Mouse (Mus musculus): ENCODE measurements at regions not wholly inside any gene's neighbourhood (a gene's known extent, or its start where the extent isn't known, plus 50 kb on each side); places are given as distances from the start of the nearest gene placed in this dataset.

DNA sequence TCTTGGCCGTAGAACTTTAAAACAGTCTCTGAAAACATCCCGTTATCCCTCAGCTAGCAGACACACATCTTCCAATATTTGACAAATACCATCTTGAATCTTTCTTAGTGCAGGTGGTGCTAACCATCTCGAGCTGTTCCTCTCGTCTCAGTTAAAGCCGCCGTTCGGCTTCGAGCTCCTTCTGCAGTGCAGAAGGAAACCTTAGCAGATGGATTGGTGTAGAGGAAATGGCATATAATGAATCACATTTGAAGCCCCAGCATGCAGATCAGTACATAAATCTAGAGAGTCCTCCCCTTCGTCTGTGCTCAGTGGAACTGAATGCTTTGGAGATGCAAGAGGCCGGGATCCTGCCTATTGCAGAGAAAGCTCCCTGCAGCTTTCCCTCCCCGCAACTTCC, 83.5 kb upstream of the Tle4 start:
- DNase-seq (ENCODE audit: extremely low spot score, low read depth, low spot score), result no peak

DNA sequence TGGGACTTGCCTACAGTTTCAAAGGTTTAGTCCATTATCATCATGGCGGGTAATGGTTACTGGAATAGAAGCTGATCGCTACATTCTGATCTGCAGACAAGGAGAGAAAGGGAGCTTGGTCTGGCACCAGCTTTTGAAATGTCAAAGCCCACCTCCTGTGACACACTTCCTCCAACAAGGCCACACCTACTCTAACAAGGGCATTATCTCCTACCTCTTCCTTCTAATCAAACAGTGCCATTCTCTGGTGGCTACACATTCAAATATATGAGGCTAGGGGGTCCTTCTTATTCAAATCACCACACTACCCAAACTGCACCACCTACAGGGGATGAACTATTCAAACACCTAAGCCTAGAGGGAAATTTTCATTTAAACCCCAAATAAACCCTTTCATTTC, 81.9 kb upstream of the Tle4 start:
- DNase-seq (ENCODE audit: extremely low spot score, low read depth, low spot score), result no peak

DNA sequence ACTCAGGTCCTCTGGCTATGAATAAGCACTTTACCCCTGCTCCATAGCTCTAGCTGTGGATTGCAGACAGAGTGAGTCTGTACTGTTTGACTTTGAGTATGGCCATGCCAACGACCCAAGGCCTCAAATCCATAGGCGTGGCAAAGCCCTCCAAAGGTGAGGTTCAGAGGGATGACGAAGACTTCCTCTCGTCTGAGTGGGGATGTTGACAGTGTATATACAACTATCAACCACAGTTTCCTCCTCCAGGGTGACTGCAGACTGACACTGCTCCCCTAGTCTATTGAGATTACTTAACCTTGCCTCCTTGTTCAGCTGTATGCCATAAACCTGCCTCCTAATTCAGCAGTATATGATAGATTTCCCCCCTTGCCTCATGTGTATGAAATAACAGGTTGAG, 80.7 kb upstream of the Tle4 start:
- DNase-seq (ENCODE audit: extremely low spot score, low read depth, low spot score), result no peak

DNA sequence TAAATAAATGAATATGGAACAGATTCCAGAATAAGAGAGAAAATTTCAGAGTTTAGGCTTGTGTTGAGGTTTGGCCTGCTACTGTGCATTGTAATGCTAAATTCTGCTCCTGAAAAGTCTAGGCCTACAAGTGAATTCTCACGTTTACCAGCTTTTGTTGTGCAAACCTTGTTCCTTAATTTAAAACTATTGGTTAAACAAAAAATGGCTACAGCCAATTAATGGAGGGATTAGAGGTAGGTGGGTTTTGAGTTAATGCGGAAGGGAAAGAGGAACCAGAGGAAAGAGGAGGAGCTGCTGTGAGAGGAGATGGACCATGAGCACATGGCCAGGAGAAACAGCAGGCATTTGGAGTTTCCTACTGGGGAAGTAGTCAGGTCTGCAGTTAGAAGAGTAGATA, 79.1 kb upstream of the Tle4 start:
- no peak for DNase-seq (ENCODE audit: extremely low spot score, low read depth, low spot score)

DNA sequence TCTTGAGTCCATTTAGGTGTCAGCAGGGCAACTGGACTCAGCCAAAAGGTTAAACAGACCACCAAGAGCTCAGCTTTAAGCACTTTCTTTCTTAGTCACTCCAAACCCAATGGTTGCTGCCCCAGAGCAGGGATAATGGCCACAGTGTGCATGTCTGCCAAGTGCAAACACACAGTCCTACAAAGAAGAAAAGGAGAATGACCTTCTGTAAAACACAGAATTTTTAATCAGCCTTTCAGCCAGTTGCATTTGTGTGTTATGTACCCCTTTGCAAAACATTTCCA, 72.9 kb upstream of the Tle4 start:
- DNase-seq (ENCODE audit: extremely low spot score, low read depth, low spot score), result no peak

DNA sequence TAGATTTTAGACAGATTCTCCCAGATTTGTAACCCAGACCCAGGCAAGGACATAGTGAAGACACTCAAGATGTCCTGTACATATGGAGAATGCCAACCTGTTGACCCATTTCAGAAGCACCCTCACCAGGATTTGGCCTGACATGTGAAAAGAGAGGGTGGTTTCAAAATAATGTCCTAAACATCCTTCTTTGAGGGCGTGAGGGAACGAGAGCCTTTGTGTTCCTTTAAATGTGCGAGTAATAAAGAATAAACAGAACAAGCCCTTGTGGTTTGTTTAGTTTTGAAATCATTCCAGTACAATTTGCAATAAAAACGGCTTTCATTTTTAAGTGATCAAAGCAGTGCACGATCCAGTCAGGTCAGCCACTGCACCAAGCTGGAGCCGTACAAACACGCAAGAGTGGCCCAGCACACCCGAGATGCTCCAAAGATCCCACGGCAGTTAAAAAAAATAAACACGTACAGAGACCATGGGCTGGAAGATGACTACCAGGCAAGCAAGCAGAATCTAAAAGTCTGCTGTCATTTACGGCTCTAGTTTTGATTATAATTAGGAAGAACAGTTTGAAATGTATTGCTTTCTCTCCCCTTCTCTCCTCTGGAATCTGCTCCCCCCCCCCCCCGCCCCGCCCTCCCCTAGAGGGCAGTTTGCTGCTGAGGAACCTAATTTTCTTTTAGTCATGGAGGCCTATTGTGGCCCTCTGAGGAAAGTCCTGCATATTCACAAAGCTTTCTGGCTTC, 72.4 kb upstream of the Tle4 start:
- no peak for DNase-seq (ENCODE audit: extremely low spot score, low read depth, low spot score)

DNA sequence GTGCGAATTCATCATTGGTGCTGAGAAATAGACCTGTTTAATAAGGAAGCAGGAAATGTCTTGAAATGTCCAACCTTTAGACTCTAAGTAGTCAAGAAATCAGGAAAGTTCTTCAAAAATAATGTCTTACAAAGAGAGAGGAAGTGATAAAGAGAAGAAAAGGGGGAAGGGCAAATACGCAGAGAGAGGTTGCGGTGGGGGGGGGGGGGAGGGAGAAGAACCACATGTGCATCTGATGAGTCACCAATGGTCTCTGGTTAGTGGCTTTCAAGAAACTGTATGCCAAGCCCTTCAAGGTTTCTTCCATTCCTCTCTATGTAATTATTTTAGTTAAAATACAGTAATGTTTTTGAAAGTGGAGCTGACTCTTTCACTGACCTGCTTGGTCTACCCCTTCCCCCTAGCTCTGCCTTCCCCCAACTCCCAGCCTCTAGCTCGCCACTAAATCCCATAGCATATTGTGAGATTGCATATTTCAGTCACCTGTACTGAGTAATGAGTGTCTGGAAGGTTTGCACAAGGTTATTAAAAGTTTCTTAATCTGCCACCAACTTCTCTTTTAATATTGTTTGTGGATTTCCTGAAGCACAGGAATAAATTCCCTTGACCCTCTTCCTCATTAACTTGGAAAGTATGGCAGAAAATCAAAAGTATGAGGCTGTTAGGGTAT, 70.8 kb upstream of the Tle4 start:
- no peak for DNase-seq (ENCODE audit: extremely low spot score, low read depth, low spot score)

DNA sequence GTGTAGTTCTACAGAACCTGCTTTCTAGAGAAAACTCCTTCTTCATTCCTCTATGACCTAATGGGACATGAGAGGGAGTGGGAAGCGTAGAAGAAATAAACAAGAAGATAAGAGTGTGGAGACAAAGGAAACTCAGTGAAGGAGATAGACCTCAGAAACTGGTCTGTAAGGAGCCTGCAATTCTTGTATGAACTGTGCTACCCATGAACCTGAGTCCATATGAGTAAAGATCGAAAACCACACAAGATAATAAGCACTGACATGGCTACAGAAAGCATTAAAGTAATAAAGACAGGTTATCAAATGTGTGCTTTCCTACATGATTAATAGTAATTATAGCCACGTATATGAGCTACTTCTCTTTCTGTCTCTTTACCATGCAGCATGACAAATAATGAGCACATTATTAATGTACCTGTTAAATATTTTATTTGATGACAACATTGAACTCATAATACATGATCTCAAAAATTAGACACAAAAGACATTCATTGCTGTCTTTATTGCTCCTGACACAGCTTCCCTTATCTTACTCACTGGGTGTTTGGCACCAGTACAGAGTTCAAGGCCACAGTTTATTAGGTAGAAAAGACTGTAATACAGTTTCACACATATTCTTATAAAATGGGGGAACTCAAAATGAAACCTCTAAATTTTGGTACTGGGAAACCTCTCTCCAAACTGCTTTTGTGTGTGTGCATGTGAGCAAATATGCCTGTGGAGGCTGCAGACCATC, 67.0 kb upstream of the Tle4 start:
- DNase-seq (ENCODE audit: extremely low spot score, low read depth, low spot score), result no peak

DNA sequence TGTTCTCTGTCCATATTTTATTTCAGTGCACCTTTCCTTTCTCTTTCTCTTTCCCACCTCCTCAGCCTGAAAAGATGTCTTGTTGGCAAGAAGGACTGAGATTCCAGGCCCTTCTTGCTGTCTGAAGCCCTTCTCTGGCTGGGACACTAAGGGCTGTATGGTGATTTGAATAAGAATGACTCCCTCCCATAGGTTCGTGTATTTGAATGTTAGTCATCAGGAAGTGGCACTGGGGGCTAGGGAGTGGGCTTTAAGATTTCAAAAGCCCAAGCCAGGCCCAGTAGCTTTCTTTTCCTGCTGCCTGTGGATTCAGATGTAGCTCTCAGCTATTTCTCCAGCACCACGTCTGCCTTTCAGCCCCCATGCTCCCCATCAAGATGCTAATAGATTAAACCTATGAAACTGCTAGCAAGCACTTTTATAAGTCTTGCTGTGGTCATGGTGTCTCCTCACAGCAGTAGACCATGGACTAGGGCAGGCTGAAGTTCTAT, 66.3 kb upstream of the Tle4 start:
- DNase-seq (ENCODE audit: extremely low spot score, low read depth, low spot score), result no peak

DNA sequence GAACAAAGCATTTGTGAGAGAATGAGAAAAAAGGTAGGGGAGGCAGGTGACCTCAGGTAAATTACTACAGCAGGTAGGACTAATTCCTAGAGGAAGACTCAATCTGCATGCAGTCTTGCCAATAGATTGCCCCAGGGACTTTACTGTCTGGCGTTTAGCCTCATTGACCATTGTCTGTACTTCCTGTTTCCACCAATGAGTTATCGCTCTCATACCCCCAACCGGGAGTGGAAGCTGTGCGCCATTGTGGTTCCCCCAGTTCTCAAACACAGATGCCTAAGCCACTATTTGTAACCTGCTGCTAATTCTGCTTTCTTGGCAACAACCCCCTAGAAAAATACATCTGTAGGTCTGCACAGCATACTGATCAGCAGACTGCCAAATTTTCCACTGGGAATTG, 65.5 kb upstream of the Tle4 start:
- no peak for DNase-seq (ENCODE audit: extremely low spot score, low read depth, low spot score)

DNA sequence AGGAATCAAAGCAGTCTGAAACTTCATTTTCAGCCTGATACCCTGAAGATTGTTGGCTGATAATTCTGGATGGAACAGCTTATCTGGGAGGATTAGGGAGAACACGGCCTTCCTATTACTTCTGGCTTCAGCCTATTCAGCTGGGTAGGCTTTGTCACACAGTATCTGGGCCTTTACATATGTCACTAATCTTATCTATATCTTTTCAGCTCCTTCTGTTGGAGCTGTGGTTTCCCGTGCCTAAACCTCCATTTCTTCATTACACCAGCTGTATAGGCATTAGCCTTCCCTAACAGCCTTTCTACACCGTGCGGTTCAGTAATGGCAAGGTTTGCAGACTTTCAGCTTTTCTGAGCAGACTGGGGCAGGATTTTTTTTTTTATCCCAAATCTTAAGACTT, 61.9 kb upstream of the Tle4 start:
- no peak for DNase-seq (ENCODE audit: extremely low spot score, low read depth, low spot score)

DNA sequence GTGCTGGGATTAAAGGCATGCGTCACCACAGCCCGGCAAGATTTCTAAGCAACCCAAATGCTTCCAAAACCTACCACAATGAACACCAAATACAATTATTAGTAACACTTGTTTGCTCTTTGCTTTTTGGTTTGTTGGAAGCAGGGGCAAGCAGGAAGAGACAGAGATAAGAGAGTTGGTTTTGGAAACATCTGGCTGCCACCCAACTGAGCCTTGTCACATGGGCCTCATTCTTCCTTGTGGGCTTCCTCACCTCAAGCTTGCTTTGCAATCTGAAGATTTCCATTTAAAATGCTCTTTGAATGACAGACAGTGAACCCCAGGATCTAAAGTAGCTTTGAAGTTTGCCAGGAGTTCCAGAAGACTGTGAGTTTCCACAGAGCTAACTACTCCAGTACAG, 60.6 kb upstream of the Tle4 start:
- no peak for DNase-seq (ENCODE audit: extremely low spot score, low read depth, low spot score)

DNA sequence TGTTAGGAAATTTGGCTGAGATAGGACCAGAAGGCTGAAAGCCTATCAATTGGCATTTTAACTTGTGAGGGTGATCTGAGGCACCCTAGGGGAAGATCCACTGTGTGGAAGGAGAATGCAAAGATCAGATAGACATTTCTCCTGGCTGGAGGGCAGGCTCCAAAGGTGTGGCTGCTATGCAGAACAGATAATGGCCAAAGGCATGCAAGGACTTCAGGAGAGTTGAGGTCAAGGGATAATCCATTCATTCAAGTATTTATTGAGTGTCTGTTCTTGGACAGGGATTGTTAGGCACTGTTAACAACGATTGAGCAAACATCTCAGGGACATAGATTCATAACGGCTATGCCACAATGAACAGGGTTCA, 58.2 kb upstream of the Tle4 start:
- no peak for DNase-seq (ENCODE audit: extremely low spot score, low read depth, low spot score)

DNA sequence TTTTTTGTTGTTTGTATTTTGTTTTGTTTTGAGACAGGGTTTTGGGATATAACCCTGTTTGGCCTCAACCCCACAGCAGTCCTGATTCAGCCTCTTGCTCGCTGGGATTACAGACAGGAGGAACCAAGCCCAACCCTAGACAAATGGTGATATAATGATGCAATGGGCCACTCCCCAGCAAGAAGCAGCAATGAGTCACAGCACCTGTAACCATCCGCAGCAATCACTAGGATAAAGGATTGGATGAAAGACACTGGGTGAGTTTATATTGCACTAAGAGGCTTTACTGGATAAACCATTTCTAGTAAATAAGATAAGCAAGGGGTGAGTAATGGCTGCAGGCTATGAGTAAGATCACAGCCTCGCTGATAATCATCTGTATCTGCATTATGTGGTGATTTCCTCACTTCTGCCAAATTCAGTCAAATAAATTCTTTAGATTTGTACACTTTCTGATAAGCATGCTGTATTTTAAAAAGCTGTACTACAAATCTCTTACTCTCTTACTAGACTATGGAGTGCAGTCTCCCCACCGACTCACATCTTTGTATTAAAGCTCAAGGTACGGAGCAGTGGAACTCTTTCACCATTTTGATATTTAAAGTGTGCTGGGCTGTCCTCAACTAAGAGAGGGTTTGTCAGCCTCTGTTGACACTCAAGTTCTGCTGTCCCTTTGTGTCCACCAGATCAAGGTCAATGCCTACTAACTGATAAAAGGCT, 57.6 kb upstream of the Tle4 start:
- no peak for DNase-seq (ENCODE audit: extremely low spot score, low read depth, low spot score)

Measured in hindlimb bud, embryonic 11.5 days (tissue).